Mouse (Mus musculus) liver, embryonic 16.5 days (tissue): ENCODE measurements around the gene Med27. TPM values are rescaled to one million over a fixed set of nuclear protein-coding genes. Genes with fewer than 3 reads are reported as not detected.

ENCODE experiments used
- ATAC-seq: fragments of 200-750 bp; cut with Nextera tagmentation; 2 replicates; pipeline ENCODE4 v1.8.0; 2017; ENCODE audit warnings: low read depth, mild to moderate bottlenecking, moderate number of reproducible peaks, moderate library complexity
- H3K27ac ChIP-seq: fragments of 300-500 bp; sonication (generic); 2 replicates; pipeline ENCODE4 v1.5.1; 2014; ENCODE audit warnings: mild to moderate bottlenecking, low read length
- H3K27me3 ChIP-seq: fragments of 300-500 bp; sonication (generic); 2 replicates; pipeline ENCODE4 v1.6.1; 2014; ENCODE audit warnings: low read depth, low read length, mixed read lengths; ENCODE audit not compliant: control insufficient read depth, insufficient read depth
- H3K36me3 ChIP-seq: fragments of 300-500 bp; sonication (generic); 2 replicates; pipeline ENCODE4 v1.6.1; 2014; ENCODE audit warnings: mild to moderate bottlenecking; ENCODE audit not compliant: control insufficient read depth, insufficient read depth
- H3K4me1 ChIP-seq: fragments of 300-500 bp; sonication (generic); 2 replicates; pipeline ENCODE4 v1.6.1; 2014; ENCODE audit warnings: low read depth, low read length, mixed read lengths; ENCODE audit not compliant: control insufficient read depth
- H3K4me2 ChIP-seq: fragments of 300-500 bp; sonication (generic); 2 replicates; pipeline ENCODE4 v1.6.1; 2014; ENCODE audit warnings: low read depth, low read length, mixed read lengths
- H3K4me3 ChIP-seq: fragments of 300-500 bp; sonication (generic); 2 replicates; pipeline ENCODE4 v1.5.1; 2014; ENCODE audit warnings: low read depth, mild to moderate bottlenecking, low read length
- H3K9ac ChIP-seq: fragments of 300-500 bp; sonication (generic); 2 replicates; pipeline ENCODE4 v1.6.1; 2014; ENCODE audit warnings: low read depth, low read length
- H3K9me3 ChIP-seq: fragments of 300-500 bp; sonication (generic); replicated peaks from 2 replicates; pipeline ENCODE4 v1.6.1; 2016; ENCODE audit warnings: low read length; ENCODE audit not compliant: control insufficient read depth
- WGBS: fragments of 180-500 bp; shearing (Covaris S2); extraction: QIAGEN DNeasy Blood & Tissue Kit; methylation state at CpG from one replicate; pipeline ENCODE4 v1.1.7; 2014; ENCODE audit not compliant: insufficient replicate concordance; 5-methylcytosine and 5-hydroxymethylcytosine counted together
- polyA plus RNA-seq: library from polyadenylated mRNA; unstranded; fragments of >200 nt; fragmentation: Nextera tagmentation; extraction: Ambion mirVana; gene quantifications from 2 replicates; pipeline ENCODE4 v1.2.1, GENCODE M21; 2015

Gene Med27
- polyA plus RNA-seq, 1 experiment from 2014 or later = 14.1 TPM

DNA sequence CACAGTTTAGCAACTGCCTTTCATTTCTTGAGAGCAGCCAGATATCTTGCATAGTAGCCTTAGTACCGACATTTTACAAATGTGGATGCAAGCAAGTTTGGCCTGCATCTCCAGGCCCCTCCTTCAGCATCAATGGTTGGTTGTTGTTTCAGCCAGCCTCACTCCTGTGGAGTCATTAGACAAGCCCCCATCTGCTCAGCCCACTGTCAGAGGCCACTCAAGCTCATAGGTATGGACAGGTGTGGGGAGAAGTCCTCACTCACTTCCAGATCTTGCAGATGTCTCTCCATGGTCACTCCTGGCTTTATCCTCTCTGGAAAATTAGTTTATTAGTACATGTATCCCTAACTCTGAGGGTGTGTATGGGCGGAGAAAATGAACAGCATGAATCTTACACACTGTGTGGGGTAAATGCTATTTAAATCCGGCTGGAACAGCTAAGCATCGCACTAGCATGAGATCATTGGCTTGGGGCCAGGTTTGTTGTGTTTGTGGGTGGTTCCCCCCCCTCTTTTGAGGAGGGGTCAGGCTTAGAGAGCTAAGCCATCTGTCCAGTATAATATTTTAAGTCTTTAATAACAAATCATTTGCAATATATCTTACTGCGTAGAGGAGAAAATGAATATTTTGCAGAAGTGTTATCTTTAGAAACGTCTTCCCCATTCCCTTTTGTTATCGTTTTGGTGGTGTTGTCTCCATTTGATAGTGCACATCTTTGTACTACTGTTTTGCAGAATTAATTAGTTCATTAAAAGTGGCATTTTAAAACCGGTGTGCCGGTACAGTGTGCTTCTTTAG is 118.4 kb downstream of the Med27 start:
- Histone ChIP-seq H3K27ac (no peak overlapping the region), H3K36me3 (no peaks in the 10 kb centered on the region), H3K4me1 (no peaks in the 10 kb centered on the region; the same call in 1 of the 2 replicates), H3K9ac (no peak overlapping the region), H3K9me3 (no peaks in the 10 kb centered on the region), H3K4me2 (no peak overlapping the region), H3K27me3 (no peaks in the 10 kb centered on the region), H3K4me3 (no peak overlapping the region)
- WGBS = 59% methylated on average over 9 of the region's 9 CpGs
- no peak for ATAC-seq

DNA sequence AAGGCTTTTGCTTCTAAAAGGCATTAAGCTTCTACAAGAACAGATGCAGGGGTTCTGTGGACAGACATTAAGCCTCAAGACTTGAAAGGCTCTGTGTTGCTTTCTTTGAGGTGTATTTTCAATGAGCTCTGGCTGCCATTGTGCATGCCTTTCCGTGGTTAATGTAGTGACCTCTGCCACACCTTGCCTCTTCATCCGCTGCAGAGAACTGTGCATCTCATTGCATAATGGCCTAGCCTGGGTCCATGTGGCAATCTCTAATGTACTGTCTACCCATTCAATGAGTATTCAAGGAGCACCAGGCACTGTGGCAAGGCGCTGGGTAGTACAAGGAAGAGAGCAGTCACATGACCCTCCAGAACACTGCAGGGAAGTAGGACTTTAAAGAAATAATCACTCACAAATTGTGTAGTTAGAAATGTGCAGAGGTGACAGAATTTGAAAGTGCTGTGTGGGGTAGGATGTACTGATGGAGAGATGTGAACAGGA is 119.1 kb downstream of the Med27 start:
- Histone ChIP-seq H3K9me3 (no peaks in the 10 kb centered on the region), H3K36me3 (no peaks in the 10 kb centered on the region), H3K4me1 (no peaks in the 10 kb centered on the region; the same call in 1 of the 2 replicates), H3K27ac (no peak overlapping the region), H3K9ac (no peak overlapping the region), H3K4me2 (no peak overlapping the region), H3K4me3 (no peak overlapping the region), H3K27me3 (no peaks in the 10 kb centered on the region)
- 47% methylated on average over 3 of the region's 3 CpGs for WGBS
- ATAC-seq = peak; percentile 16; the same call in 1 of the 2 replicates

DNA sequence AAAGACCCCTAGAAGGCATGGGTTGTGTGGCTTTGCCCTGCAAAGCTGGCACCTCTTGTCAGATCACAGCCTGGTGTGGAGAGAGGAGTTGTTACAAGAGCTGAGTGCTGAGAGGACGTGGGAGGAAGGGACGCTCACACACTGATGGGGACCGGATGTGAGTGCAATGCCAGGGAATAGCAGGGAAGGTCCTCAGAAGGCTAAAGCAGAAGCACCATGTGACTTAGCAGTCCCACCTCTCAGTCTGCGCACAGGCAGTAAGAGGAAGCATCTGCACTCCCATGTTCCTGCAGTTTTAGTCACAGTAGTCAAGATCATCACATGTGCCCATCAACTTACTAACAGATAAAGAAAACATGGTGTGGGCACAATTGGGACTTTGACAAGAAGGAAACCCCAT is 119.8 kb downstream of the Med27 start:
- WGBS = 30% methylated on average over 4 of the region's 4 CpGs
- H3K4me1 ChIP-seq = no peaks in the 10 kb centered on the region; the same call in 1 of the 2 replicates
- no peak for ATAC-seq
- H3K36me3 ChIP-seq = no peaks in the 10 kb centered on the region
- no peak overlapping the region for H3K4me2 ChIP-seq
- no peak overlapping the region for H3K4me3 ChIP-seq
- no peak overlapping the region for H3K9ac ChIP-seq
- H3K27me3 ChIP-seq = no peaks in the 10 kb centered on the region
- no peak overlapping the region for H3K27ac ChIP-seq
- H3K9me3 ChIP-seq = no peaks in the 10 kb centered on the region

DNA sequence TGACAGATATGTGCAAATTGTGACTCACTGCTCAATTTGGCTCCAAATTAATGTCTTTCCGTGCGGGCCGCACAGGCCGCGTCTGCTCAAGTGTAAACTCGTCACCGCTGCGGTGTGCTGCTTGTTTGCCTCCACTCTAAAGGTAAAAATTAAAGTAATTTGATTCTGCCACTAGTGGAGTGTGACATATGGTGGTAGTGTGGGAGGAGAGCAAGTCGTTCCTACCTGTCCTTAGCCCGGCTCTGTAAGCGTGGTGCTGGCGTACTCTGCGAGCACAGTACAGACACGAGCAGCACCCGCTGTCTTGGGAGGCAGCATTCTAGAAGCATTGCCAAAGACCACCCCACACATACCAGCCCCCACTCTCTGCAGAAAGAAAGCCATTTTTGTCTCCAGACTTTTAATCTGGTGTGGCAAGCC is 121.9 kb downstream of the Med27 start:
- Histone ChIP-seq H3K9me3 (no peaks in the 10 kb centered on the region), H3K4me1 (no peaks in the 10 kb centered on the region; the same call in 1 of the 2 replicates), H3K36me3 (no peaks in the 10 kb centered on the region), H3K27me3 (no peaks in the 10 kb centered on the region), H3K4me3 (no peak overlapping the region), H3K27ac (no peak overlapping the region), H3K4me2 (no peak overlapping the region), H3K9ac (no peak overlapping the region)
- ATAC-seq = no peak
- 84% methylated on average over 15 of the region's 15 CpGs for WGBS

DNA sequence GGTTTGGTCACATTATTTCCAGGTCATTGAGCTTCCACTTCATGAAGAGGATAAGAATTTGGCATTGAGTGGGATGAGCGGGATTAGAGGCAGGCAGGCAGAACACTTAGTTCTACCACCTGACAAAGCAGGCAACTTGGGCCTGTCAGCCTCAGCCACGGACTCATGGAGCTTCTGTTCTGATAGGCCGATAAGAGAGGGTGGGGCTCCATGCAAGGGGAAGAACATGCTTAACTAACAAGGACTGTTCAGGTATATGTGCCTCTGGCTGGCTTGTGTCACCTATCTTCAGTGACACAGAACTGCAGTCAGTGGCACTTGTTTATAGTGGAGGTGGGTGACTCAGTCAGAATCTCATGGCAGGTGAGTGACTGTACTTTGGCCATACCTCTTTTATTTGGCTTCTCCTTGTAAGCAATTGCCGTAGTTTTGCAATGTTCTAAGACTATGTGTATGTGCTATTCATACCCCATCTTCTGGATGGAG is 126.4 kb downstream of the Med27 start:
- Histone ChIP-seq H3K4me3 (no peak overlapping the region), H3K4me2 (no peak overlapping the region), H3K36me3 (no peaks in the 10 kb centered on the region), H3K9ac (no peak overlapping the region), H3K27me3 (no peaks in the 10 kb centered on the region), H3K27ac (no peak overlapping the region), H3K4me1 (no peaks in the 10 kb centered on the region), H3K9me3 (no peaks in the 10 kb centered on the region)
- 54% methylated on average over 4 of the region's 4 CpGs for WGBS
- no peak for ATAC-seq

DNA sequence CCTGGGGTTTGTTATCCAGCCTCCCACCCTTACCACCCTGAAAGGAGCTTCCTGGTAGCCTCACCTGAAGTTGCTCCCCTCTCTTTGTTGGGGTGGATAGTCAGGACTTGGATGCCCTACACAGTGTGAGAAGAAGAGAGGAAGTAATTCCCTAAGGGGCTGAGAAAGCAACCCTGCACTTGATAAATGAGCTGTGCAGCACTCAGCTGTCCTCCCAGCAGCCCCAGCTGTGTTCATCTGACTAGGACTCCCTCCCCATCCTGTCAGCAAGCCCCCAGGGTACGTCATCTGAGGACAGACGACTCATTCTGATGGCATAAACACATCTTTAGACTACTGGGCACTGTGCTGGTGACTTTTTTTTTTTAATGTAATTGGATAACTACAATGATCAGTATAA is 127.3 kb downstream of the Med27 start:
- Histone ChIP-seq H3K36me3 (no peaks in the 10 kb centered on the region), H3K27me3 (no peaks in the 10 kb centered on the region), H3K4me2 (no peak overlapping the region), H3K9me3 (no peaks in the 10 kb centered on the region), H3K9ac (no peak overlapping the region), H3K27ac (no peak overlapping the region), H3K4me3 (no peak overlapping the region), H3K4me1 (no peaks in the 10 kb centered on the region)
- WGBS = 57% methylated on average over 2 of the region's 2 CpGs
- ATAC-seq = no peak

DNA sequence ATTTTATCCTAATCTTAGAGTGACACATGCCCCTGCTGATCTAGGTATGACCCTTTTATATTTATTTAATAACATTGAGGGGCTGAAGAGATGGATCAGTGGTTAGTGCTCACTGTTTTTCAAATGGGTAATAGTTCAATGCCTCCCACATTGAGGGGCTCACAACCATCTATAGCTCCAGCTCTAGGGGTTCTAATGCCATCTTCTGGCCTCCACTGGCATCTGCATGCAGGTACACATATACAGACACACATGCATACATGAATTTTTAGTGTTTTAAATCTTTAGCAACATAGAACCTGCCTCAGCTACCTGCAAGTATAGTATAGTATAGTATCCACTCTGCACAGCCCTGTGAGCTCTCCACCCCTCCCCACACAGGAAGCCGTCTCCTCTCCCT is 130.1 kb downstream of the Med27 start:
- no peak for ATAC-seq
- H3K4me2 ChIP-seq = no peak overlapping the region
- no peak overlapping the region for H3K27ac ChIP-seq
- H3K4me1 ChIP-seq = no peaks in the 10 kb centered on the region
- no peaks in the 10 kb centered on the region for H3K27me3 ChIP-seq
- H3K36me3 ChIP-seq = no peaks in the 10 kb centered on the region
- 83% methylated on average over 1 of the region's 1 CpGs for WGBS
- no peak overlapping the region for H3K9ac ChIP-seq
- H3K4me3 ChIP-seq = no peak overlapping the region
- H3K9me3 ChIP-seq = no peaks in the 10 kb centered on the region

DNA sequence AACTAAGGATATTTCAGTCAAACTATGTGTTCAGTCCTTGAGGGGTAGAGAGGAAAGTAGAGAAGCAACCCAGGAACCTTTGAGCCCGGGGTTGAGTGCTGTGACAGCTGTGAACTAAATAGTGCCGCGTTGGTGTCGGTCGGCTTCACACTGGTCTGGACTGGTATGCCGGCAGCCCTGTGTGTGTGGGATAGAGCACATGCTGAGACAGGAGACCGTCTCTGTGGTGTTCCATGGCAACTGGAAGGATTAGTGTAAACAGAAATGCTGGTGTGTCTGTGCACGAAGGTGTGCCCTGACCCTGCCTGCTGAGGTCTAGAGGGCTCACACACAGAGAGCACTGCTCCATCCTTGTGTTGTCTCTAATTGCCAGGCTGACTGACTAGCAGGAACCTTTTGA is 135.2 kb downstream of the Med27 start:
- H3K27ac ChIP-seq = no peak overlapping the region
- no peaks in the 10 kb centered on the region for H3K27me3 ChIP-seq
- H3K4me3 ChIP-seq = no peak overlapping the region
- no peaks in the 10 kb centered on the region for H3K36me3 ChIP-seq
- no peaks in the 10 kb centered on the region for H3K9me3 ChIP-seq
- H3K4me1 ChIP-seq = no peaks in the 10 kb centered on the region
- no peak for ATAC-seq
- 74% methylated on average over 8 of the region's 8 CpGs for WGBS
- no peak overlapping the region for H3K4me2 ChIP-seq
- H3K9ac ChIP-seq = no peak overlapping the region

DNA sequence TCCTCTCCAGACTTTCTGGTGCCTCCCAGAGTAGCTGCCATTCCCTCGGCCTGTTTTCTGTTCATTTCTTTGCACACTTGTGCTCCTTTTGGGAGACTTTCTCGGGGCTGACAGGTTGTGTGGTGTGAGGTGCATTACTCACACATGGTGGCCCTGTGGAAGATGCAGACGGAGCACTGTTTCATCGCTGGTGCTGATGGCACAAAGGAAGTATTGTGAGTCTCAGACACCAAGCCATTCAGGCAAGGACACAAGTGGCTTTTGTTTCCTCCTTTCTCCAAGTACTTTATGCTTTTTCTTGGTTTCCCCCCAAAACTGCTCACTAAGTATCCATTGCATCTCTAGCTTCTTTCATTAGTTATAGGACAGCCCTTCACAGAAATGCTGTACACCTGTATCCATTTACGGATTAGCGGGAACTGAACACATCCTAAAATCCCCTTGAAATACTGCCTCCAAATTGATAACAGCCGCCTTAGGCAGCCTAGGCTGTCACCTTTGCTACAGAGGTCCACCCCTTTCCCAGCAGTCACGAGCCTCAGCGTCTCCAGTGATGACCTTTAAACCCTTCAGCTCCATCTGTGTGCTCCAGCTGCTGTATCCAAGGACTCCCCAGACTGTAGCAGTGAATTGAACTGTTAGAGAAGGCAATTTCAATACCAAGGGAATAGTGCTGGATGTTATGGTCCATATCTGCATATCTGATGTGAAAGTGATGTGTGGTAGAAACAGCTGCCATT is 136.5 kb downstream of the Med27 start:
- Histone ChIP-seq H3K4me3 (no peak overlapping the region), H3K9me3 (no peaks in the 10 kb centered on the region), H3K4me1 (no peaks in the 10 kb centered on the region), H3K9ac (no peak overlapping the region), H3K4me2 (no peak overlapping the region), H3K27ac (no peak overlapping the region), H3K36me3 (no peaks in the 10 kb centered on the region), H3K27me3 (no peaks in the 10 kb centered on the region)
- no peak for ATAC-seq
- 58% methylated on average over 9 of the region's 9 CpGs for WGBS
